Mouse (Mus musculus): ENCODE results near the gene Rb1.

DNA sequence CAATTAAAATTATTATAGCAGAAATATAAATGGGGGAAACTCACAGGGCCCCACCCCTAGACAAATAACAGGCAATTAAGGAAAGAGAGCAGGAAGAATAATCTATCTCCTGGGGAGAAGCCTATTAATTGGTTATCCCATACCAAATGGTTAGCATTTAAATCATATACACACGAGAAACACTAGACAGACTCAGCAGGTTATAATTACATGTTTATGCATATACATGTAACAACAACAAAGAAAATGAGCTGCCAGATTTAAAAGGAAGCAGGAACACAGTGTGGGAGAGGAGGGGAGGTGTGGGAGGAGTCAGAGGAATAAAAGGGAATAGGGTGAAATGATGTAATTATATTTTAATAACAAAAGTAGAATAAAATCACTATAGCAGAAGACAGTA, 33.2 kb downstream of the Rb1 start:
- TF ChIP-seq USF1 (IDR thresholded peaks at IDR 0.05; ENCODE audit: low read depth) = no peak
- no peak for TF ChIP-seq CTCF (IDR thresholded peaks at IDR 0.05; ENCODE audit: control insufficient read depth, insufficient read depth, insufficient read length)
- TF ChIP-seq MAX (IDR thresholded peaks at IDR 0.05) = no peak
- no peak for TF ChIP-seq MYOD1 (IDR thresholded peaks at IDR 0.05; ENCODE audit: control insufficient read depth, insufficient read length, low read depth)
- no peak for TF ChIP-seq CEBPB (IDR thresholded peaks at IDR 0.05; ENCODE audit: low read depth)
- no peak for TF ChIP-seq FOSL1 (IDR thresholded peaks at IDR 0.05; ENCODE audit: insufficient read depth, low read length, poor library complexity, severe bottlenecking)
- no peak for TF ChIP-seq MYOG (IDR thresholded peaks at IDR 0.05; ENCODE audit: control insufficient read depth, extremely low read depth, insufficient read length)

All from C2C12 (cell line).